Comparison of ENCODE assay signal across 1 mouse cellular context in genomic region chr11:97821401-97822064, GRCm38 (mm10).
TF ChIP-seq lines count a peak whose summit lies in the region.

No protein-coding gene starts in this region.

TF ChIP-seq in MEL, 35 proteins besides CTCF, POLR2A, EP300 and RAD21:
- peak; percentile 52; the same call in 1 of the 2 replicates for TF ChIP-seq GATA1 (IDR thresholded peaks at IDR 0.05; ENCODE audit: low read depth, low read length)
- TF ChIP-seq NELFE (IDR thresholded peaks at IDR 0.05; ENCODE audit: low read depth, low read length), result no peak
- TF ChIP-seq RCOR1 (IDR thresholded peaks at IDR 0.05; ENCODE audit: low read depth, low read length), result 0 out of 2 replicates have a peak, but pooled peaks have one; percentile 41
TF ChIP-seq in MEL: peak in this region for 2.
